11 mouse cellular contexts compared by ENCODE assay signal in the genomic region with DNA sequence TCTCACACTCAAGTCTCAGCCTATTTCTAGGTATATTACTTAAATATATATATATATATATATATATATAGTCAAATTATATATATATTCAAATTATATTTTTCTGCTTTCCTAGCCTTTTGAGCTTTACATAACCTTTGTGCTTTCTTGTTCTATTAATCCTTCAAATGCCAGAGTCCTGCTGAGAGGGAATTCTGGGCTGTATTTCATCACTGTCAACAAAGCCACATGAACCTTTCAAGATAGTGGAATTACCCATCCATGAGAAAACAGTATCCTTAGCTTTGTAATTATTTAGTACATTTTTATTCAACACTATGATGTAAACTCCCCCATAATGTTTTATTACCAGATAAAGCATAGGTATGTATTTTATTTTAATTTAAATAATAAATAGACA.
A peak's percentile ranks its signal among the peaks of the same experiment; 100 is the strongest.
DNase-seq lines count a peak whose midpoint lies in the region.
"Had no signal": no experiment of that assay in that cellular context is flagged by ENCODE, and none has a peak within 500 bp of the region (broad histone marks: within the 10 kb centered on the region; RNA-seq: fewer than 3 reads in every experiment).

No protein-coding gene starts in this region.

- DNase-seq in cerebellum, adult 9-10 months = peak; percentile 77
- no peak for DNase-seq in cerebellum, adult 11-12 months
- DNase-seq in cerebellum, postnatal 10 days = peak; percentile 21 to 28
- DNase-seq in cerebellum, adult 8-10 months = no peak
- no peak for DNase-seq in embryo, embryonic 10 days (ENCODE audit: low spot score)
- DNase-seq: adrenal gland, adult 2 months; adrenal gland, postnatal 10 days; adrenal gland, postnatal 25 days; cerebellum, adult 11 months; embryo, embryonic 11 days; gastrocnemius, adult 2 months had no signal

Comparison
In these comparisons a context has a peak if more than half of its experiments do, and no peak if none do; other contexts are left out.
1. DNase-seq: peak in cerebellum, adult 9-10 months (single experiment) and cerebellum, postnatal 10 days (2 of 2); none in cerebellum, adult 11-12 months (single experiment), cerebellum, adult 8-10 months (single experiment) and embryo, embryonic 10 days (single experiment).